Mouse (Mus musculus) adipocyte (in vitro differentiated cells): ENCODE data around the gene Kcnk13.

ENCODE experiments used
- DNase-seq: peaks from one replicate; pipeline ENCODE4 v3.0.0-alpha.2; 2016; ENCODE audit warnings: low spot score

Gene Kcnk13

DNA sequence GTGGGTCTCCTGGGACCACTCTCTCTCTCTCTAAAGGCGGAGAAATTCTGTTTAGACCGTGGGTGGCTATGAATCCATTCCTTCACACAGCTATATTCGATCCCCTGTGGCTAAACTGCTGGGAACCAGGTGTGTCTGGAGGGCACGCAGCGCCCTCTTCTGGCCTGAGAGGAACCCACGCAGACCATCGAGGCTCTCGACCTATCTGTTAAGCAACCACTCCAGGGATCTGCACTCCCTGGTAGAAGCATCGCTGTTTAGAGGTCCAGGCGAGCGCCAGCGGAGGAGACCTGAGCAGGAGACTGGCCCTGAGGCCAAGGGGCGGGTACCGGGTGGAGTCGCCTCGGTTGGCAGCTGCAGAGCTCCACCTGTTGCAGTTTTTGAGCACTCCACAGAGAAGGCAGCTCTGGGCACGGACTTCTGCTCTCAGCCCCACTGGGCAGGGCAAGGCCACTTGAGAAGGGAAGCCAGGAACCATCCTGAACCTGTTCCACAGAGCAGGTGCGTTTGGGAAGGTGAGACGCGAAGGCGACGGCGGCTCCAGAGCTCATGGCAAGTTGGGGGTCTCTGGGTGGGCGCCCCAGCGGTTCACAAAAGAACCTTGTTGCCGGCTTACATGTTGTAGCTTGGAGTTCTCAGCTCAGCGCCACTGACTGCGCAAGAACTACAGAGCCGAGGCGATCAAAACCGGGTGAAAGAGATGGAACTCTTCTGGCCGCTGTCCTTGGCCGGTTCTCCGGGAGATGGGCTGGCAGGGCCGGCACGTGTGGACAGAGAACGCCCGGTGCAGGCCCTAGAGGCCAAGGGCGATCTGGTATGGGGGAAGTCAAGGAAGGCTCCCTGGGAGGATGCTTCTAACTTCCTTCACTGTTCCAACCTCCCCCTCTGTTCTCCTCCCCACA lies at the start of gene Kcnk13:
Kcnk13 (plus strand) TSS at position 199 of the 902 bp plus-strand sequence.
- DNase-seq: no peak

DNA sequence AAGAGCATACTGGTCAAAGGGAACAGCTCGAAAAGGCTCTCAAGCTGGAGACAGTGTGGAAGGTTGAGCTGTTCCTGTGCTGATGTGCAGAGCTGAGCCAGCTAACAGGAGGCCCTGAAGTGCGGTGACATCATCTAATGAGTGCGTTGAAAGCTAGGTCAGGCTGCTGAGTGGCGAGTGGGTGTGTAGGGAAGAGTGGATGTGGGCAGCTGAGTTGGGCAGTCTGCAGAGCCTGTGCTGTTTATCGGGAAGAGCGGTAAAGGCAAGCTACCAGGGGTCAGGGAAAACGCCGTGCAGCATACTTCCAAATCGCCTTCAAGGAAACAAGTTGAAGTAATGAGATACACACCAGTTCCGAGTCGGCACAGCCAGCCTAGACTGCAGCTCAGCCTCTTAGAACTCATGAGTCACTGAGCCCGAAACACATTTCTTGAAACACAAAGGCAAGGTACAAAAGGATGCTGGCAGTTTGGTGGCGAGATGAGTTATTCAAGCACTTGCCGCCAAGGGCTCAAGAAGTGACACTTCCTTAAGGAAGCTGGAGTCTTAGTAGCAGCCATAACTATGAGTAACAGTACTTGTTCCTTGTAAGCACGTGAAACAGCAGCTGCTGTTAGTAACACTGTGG lies 46.4 kb upstream of the Kcnk13 start:
- no peak for DNase-seq

DNA sequence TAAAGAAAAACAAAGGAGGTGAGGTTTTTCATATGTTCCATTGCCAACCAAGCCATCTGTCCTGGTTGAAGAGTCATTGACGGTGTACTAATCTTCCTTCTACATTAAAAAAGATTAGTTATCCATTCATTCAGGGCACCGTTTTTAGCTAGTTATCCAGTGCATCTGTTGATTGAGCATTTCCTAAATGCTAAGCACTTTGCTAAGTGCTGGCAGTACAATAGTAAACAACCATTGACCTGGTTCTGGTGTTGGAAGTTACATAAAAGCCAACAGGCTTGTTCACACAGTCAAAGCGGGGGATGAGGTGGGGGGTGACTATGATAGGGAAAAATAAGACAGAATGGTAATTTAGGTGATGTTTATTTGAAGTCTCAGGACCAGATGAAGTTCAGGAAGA lies 44.7 kb upstream of the Kcnk13 start:
- DNase-seq: peak; percentile 11

DNA sequence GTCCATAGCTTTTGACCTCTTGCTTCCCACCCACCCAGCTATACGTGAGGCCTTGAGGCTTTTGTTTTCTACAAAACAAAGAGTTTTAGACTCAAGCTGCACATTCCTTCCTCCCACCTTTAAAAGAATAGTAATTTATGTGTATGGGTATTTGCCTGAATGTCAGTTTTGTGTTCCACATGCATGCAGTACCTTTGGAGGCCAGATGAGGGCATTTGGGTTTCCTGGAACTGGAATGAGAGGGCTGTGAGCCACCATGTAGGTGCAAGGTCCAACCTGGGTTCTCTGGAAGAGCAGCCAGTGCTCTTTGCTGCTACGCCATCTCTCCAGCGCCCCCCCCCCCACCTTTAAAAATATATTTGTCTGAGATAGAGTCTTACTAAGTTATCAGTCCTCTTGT lies 43.3 kb upstream of the Kcnk13 start:
- no peak for DNase-seq

DNA sequence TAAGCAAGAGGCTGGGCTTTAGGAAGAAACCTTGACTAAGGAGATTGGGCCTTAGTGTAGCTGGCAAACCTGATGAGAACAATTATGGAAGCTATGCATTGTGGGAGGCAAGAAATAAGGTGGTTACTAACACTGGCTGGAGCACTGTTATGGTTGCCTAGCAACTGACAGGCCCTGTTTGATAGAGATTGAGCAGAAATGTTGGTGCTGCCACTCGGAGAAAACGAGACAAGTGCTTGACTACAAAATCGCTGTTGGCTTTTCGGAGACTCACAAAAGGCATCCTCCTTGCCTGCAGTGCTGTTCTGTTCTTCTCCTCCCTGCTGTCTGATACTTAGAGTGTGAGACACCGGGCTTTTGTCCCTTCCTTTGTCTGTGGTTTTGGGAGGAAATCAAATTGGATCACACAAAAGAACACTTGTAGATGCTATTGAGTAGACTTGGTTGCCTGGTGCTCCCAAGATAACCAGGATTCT lies 41.1 kb upstream of the Kcnk13 start:
- no peak for DNase-seq

DNA sequence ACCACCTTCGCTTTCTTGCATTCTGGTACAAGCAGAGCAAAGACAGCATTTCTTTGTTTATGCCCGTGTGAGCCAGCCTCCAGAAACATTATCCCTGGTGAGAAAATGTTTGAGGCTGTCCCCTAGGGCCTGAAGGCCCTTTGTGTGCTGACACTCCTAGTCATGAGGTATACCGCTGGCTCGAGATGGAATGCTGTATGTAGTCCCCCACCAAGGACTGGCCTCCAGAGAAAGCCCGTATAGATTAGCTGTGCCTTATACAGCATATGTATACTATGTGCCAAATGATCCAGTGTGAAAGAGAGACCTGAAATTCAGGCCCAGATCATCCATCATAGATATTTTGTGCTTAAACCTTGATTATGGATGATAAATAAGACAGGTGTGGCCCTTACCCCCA lies 40.6 kb upstream of the Kcnk13 start:
- DNase-seq: no peak

DNA sequence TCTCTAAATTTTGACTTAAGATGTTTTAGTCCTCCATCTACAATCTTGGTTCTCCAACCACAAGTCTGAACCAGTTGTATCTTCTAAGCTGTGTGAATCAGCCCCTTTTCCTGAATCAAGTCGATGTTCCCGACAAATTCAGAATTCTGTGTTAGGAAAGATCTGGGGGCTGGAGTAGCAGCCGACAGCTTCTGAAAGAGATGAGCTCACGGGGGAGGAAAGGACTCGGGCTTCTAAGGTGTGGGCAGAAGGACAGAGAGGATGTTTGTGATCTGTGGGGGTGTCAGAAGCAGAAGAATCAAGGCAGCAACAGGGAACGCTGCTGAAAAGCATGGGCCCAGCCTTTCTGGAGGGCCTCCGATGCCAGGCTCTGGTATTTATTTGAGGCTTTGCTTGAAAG lies 36.0 kb upstream of the Kcnk13 start:
- DNase-seq: no peak

DNA sequence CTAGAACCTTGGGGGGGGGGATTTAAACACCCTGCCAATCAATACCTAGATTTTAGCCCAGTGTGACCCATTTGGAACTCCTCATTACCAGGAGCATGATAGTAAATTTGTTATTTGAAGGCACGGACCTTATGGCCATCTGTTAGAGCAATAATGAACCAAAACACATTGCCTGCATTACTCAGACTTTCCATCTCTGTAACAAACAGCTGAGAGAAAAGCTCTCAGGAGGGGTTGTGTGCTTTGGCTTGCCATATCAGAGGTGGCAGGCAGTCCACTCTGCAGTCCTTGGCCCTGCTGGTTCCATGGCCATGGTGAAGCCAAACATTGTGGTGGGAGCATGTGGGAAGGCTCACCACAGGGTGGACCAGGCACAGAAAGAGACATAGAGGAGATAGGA lies 35.1 kb upstream of the Kcnk13 start:
- no peak for DNase-seq

DNA sequence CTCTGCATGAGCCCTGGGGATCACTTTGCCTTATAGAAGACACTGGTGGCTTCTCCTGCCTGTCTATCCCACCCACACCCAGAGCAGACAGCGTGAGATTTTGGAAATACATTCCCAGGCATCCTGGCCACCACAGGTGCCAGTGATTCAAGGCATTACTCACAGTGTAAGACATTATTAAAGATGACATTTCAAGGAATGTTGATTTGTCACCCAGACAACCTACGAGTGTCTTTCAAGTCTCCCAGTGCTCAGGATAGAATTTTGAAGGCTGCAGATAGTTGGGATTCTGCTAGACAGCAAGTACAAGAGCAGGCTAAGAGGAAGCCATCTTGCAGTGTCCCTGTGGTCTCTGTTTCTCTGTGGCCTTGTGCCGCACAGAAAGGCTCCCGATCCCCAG lies 32.1 kb upstream of the Kcnk13 start:
- DNase-seq: no peak

DNA sequence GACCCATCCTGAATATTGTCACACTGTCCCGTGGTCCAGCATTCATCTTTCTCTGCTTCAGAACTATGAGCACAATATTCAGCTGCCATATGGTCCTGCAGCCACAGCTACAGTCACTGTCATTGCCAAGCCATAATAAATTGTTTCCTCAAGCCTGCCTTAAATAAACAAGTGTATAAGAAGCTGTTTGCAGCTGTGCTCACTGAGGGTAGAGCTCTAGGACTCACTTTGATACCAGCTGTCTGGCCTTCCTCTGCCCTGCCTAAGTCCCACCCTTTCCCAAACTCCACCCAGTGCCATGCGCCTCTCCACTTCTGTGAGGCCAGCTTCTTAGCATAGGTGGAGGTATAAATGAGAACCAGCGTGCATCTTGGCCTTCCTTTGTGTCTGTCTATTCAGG lies 30.7 kb upstream of the Kcnk13 start:
- no peak for DNase-seq

DNA sequence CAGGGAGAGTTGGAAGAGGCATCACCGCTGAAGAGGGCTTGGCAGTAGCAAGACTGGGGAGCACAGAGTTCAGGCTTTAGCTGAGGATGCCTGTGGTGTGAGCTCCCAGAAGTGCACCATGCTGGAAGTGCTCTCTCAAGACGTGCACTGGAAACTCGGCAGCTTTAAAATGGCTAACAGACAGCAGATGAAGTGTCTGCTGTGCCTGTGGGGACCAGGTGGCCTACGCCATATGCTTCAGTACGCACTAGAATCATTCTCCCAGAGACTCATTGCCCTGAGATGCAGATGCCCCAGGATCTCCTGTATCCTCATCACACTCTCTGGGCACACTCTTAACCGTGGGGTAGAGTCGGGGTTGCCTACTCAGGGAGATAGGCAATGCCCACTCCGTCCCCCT lies 28.9 kb upstream of the Kcnk13 start:
- DNase-seq: no peak

DNA sequence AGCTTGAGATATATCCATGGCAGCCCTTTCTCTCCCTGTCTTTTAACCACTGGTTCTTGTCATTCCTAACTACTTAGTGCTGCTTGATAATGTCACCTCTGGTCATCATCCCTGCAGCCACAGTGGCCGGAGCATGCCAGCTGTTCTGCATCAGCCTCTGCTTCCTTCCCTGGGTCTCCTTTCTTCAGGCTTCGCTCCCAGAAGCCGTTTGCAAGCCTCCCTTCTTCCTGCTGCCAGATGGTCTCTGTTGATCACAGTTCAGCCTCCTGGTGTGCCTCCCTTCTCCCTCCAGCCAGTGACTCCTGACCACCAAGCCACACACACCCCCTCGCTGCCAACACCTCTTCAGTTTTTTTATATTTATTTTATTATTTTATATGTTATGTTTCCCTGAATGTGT lies 25.8 kb upstream of the Kcnk13 start:
- DNase-seq: no peak

DNA sequence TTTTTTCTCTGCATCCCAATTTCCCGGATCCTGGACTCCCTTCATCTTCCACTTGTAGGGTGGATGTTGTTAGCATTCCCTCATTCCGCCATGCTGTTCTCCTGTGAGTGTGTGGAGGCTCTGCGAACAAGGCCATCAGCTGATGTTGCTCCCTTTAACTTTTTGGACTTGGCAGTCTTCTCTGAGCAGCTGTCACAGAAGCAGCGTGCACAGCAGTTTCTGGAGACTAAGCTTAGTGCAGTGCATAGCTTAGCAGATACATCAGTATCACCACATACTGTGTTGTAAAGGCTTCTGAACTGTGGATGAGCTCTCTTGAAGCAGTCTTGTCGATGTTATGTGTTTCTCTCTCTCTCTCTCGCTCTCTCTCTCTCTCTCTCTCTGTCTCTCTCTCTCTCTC lies 25.1 kb upstream of the Kcnk13 start:
- no peak for DNase-seq

DNA sequence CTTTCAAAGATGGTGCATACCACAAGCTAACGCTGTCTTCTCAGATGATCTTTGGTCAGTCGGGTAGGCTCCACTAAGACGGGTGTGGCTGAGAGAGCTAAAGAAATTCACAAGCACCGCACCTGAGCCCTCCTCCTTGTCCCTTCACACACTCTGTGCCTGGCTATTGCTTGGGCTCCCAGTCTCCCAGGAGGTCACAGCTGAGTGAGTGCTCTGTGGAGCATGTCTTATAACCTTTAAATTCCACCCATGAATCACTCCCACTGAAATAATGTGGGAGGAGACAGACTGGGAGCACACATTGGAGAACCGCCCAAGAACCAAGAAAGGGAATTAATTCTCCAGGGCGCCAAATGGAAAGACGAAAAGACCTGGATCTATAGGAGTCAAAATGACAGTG lies 23.6 kb upstream of the Kcnk13 start:
- DNase-seq: no peak

DNA sequence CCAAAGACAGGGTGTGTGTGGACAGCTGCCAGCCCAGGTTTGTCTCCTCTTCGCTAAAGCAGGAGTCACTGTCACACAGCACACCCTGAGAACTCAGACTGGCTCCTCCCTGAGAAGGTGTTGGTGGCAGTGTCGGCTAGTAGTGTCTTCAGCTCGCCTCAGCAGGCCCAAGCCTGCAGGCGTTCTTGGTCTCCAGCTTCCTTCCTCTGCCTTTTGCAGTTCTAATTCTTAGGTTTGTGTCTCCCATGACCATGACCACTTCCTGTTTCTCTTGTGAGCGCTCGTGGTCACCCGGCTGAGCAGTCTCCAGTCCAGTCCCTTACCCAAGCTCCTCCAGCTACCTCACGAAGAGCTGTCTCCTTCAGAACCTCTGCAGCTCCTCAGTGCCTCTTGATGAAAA lies 21.9 kb upstream of the Kcnk13 start:
- no peak for DNase-seq

DNA sequence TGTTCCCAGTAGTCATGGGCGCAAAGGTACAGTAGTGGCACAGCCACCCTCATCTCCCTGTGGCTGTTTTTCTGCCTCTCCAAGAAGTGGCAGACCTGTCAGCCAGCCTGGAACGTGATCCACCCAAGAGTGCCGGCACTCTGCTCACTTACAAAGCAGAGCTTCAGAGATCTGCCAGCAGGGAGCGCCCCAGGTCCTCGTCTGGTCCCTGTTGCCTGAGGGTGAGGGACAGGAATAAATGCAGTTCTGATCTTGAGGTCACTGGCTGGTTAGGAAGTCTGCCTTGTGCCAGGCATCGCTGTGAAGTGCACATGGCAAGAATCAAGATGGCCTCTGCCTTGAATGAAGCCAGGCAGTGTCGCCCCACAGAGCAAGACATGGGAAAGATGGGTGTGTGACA lies 11.4 kb upstream of the Kcnk13 start:
- DNase-seq: peak; percentile 50

DNA sequence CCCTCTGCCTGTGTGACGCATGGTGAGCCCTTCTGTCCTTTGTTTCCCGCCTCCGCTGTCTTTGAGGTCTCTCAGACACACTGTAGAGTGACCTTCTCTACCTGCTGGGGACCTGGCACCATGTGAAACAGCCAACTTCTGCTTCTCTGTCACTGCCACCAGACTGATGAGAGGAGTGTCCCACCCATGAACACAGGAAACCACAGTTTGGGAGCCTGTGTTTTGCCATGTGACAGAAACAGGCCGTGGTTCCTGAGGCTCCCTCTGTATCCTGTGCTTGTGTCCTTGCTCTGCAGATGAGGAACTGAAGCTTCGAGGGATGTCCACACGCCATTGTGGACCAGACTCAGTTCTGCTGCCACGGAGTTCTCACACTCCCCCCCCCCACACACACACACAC lies 7.9 kb upstream of the Kcnk13 start:
- DNase-seq: no peak

DNA sequence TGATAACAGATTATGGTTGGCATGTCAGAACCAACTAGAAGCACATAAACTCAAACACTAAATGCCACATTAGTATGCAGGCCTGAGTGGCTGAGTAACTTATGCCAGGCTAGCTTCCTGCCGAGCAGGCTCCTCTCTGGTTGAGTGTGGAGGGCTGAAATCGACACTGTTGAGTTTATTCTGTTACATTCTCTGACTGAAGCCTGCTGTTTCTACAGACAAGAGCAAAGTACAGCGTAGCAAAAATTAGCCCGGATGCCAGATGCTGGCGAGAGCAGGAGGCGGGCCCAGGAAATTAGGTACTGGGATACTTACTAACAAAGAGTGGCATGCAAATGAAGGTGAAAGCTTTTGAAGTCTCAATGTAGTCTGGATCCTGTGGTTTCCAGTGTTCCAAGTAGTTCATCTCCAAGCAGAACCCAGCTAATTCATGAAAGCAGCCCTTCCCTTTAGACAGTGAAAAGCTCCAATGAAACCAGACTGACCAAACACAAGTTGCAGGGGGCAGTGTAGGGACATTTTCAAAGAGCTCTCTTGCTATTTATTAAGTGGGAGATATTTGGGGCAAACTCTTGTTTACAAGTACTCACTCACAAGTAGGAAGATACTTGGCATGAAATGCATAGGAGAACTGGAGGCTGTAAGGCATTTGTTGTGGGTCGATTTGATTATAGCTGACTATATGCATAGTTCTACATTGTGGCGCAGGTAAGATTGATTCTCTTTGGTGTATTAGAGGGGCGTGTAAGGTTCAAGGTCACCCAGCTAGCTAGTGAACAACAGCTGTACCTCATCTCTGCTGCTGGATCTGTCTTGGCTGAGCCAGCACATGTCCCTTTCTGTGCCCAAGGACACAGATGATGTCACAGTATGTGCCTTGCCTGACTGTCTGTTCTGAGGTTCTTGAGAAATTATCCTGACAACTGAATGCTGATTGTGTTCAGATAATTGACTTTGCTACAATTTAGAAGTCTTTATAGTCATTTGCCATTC lies 5.9 kb upstream of the Kcnk13 start:
- no peak for DNase-seq

DNA sequence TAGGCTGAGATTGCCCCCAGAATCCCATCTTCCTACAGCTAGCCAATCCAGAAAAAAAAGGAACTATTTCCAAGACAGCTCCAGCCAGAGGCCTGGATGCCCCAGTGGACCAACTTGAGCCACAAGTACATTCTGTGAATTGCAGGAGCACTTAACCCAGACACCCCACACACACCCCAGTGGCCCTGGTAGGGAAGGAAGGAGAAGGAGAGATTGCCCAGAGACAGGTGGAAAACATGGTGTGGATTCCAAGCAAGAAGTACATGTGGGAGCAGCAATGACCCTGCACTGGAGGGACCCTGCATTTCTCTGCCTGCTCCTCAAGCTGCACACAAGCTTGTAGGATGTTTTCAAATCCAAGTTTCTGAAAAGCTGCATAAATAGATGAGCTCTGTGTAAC lies 5.0 kb upstream of the Kcnk13 start:
- no peak for DNase-seq

DNA sequence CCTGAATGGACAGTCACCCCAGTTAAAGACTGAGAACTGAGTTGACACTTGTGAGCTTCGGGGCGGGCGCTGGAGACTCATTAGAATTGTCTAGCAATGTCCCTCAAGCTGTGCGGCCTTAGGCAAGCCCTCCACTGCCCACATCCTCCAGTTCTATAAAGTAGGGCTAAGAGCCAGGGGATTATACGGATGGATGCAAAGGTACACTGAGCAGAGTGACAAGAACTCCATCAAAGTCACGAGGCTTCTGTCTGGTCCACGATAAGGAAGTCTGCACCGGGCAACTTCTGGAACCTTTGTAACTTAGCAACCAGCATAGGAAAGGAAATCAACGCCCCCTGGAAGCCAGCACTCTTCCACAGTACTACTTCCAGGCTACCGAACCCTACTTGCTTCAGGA lies 4.4 kb upstream of the Kcnk13 start:
- no peak for DNase-seq

DNA sequence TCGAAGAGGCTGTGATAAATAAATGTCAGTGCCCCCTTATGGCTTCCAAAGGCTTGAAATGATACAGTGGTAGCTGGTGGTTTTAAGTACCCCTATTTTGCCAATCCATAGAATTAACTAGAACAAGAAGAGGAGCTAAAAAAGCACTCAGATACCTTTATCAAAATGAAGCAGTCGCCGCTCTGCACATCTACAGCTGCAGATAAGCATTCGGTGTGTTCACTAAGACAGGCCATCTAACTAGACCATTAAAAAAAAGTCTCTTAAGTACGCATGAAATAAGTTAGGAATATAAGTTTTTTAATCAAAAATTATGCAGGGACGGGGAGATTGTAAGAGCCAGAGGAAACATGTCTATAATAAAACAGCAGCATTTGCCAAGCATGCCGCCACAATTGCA lies 3.6 kb upstream of the Kcnk13 start:
- DNase-seq: no peak
